Mouse (Mus musculus): ENCODE data around the gene Esp38.
"Not testable (repeated sequence)": the region's sequence is repeated elsewhere in the genome, so short reads cannot be mapped to it uniquely, and the experiment has no call there.

The Esp38 gene

GRCm38 (mm10) chr17:39950220-39950619, at the start of gene Esp38:
Gene Esp38 (plus strand): TSS chr17:39950520.
- DNase-seq (ENCODE audit: low spot score): no peak

- DNase-seq (ENCODE audit: low spot score): not testable (repeated sequence)
These were observed 47.3 kb upstream of the Esp38 start for GRCm38 (mm10) chr17:39902928-39903545.
